Mouse (Mus musculus) liver, embryonic 14.5 days (tissue): ENCODE data around the gene Slc4a7. TPM values are rescaled to one million over a fixed set of nuclear protein-coding genes. Genes with fewer than 3 reads are reported as not detected.

Experiments
- ATAC-seq: fragments of 200-750 bp; cut with Nextera tagmentation; 2 replicates; pipeline ENCODE4 v1.8.0; 2017; ENCODE audit warnings: moderate number of reproducible peaks, mild to moderate bottlenecking, moderate library complexity; ENCODE audit not compliant: insufficient read depth
- DNase-seq, 3 experiments: peaks; one replicate each; pipeline ENCODE4 v3.0.0-alpha.2; 2012 to 2013; ENCODE audit warnings: low read depth in 3 of 3, low spot score in 3 of 3
- H3K27ac ChIP-seq: fragments of 300-500 bp; sonication (generic); 2 replicates; pipeline ENCODE4 v1.5.1; 2014; ENCODE audit warnings: moderate library complexity, mild to moderate bottlenecking, control low read depth, inconsistent platforms
- H3K27me3 ChIP-seq: fragments of 300-500 bp; sonication (generic); 2 replicates; pipeline ENCODE4 v1.6.1; 2014; ENCODE audit warnings: mild to moderate bottlenecking, low read length, moderate library complexity; ENCODE audit not compliant: control insufficient read depth, insufficient read depth
- H3K36me3 ChIP-seq: fragments of 300-500 bp; sonication (generic); replicated peaks from 2 replicates; pipeline ENCODE4 v1.6.1; 2014; ENCODE audit warnings: low read depth; ENCODE audit not compliant: control insufficient read depth, insufficient read depth
- H3K4me1 ChIP-seq, 2 experiments: fragments of 200-500 bp in 1 of 2; fragments of 300-500 bp in 1 of 2; sonication (generic) in 1 of 2; replicated peaks; 2 replicates each; pipeline ENCODE4 v1.6.1; 2012 to 2014; ENCODE audit warnings: antibody characterized with exemption in 1 of 2, inconsistent platforms in 1 of 2, low read length in 1 of 2; ENCODE audit not compliant: control insufficient read depth in 2 of 2, insufficient read depth in 2 of 2
- H3K4me2 ChIP-seq: fragments of 300-500 bp; sonication (generic); 2 replicates; pipeline ENCODE4 v1.6.1; 2014; ENCODE audit warnings: low read depth, mild to moderate bottlenecking, control low read depth, moderate library complexity
- H3K4me3 ChIP-seq, 2 experiments: fragments of 200-500 bp in 1 of 2; fragments of 300-500 bp in 1 of 2; sonication (generic) in 1 of 2; 2 replicates each; pipeline ENCODE4 v1.5.1; 2012 to 2014; ENCODE audit warnings: low read depth in 2 of 2, low read length in 2 of 2, mild to moderate bottlenecking in 2 of 2, control low read depth in 1 of 2, inconsistent platforms in 1 of 2, moderate library complexity in 1 of 2; ENCODE audit not compliant: insufficient read depth in 1 of 2
- H3K9ac ChIP-seq: fragments of 300-500 bp; sonication (generic); replicated peaks from 2 replicates; pipeline ENCODE4 v1.6.1; 2014; ENCODE audit warnings: mild to moderate bottlenecking, control low read depth, moderate library complexity
- H3K9me3 ChIP-seq: fragments of 300-500 bp; sonication (generic); 2 replicates; pipeline ENCODE4 v1.6.1; 2016; ENCODE audit warnings: low read length, mixed read lengths; ENCODE audit not compliant: control insufficient read depth
- CTCF ChIP-seq: IDR thresholded peaks from 2 replicates; pipeline ENCODE4 v1.5.1; 2016; ENCODE audit warnings: antibody characterized with exemption, low read depth, control low read depth
- EP300 ChIP-seq: IDR thresholded peaks from 2 replicates; pipeline ENCODE4 v1.6.1; 2016; ENCODE audit warnings: antibody characterized with exemption, low read depth
- WGBS: fragments of 180-500 bp; shearing (Covaris S2); extraction: QIAGEN DNeasy Blood & Tissue Kit; methylation state at CpG from one replicate; pipeline ENCODE4 v1.1.7; 2014; ENCODE audit not compliant: insufficient replicate concordance; 5-methylcytosine and 5-hydroxymethylcytosine counted together
- polyA plus RNA-seq, 2 experiments: library from polyadenylated mRNA; depleted of rRNA in 1 of 2; stranded (reverse) in 1 of 2; unstranded in 1 of 2; fragments of >200 nt; fragmentation: Nextera tagmentation in 1 of 2; extraction: Ambion mirVana in 1 of 2; gene quantifications; 2 replicates each; pipeline versions ENCODE4 v1.2.1 to v1.2.3; 2012 to 2014

Slc4a7 gene
- polyA plus RNA-seq, 2 experiments = 1.6 to 1.7 TPM

- no peak overlapping the region for H3K4me2 ChIP-seq
- no peak overlapping the region for H3K9ac ChIP-seq
- H3K36me3 ChIP-seq = no peaks in the 10 kb centered on the region
- no peaks in the 10 kb centered on the region for H3K27me3 ChIP-seq
- H3K27ac ChIP-seq = no peak overlapping the region
- ATAC-seq (no peak), DNase-seq (no peak)
- 0 out of 4 replicates have a peak, but pooled peaks cover 0 to 2% of the 10 kb centered on the region in 2 experiments for H3K4me1 ChIP-seq
- TF ChIP-seq CTCF (no peak), EP300 (no peak)
- no peaks in the 10 kb centered on the region for H3K9me3 ChIP-seq
- WGBS = 70% methylated on average over 2 of the region's 2 CpGs
- H3K4me3 ChIP-seq = no peak overlapping the region
These were observed 13.7 kb downstream of the Slc4a7 start for GRCm38 (mm10) chr14:14715794-14716193.

DNA sequence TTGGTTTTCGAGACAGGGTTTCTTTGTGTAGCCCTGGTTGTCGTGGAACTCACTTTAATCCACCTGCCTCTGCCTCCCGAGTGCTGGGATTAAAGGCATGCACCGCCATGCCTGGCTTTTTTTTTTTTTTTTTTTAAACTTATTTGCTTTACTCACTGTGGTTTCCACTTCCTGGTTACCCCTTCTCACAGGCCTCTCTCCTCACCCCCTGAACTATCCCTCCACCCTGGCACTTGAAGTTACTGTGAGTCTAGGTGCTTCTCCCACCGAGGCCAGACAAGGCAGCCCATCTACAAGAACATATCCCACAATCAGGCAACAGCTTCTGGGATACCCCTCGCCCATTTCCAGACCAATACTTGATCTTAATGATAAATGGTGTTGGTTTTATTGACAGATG is 14.8 kb downstream of the Slc4a7 start:
- Histone ChIP-seq H3K27me3 (no peaks in the 10 kb centered on the region), H3K36me3 (no peaks in the 10 kb centered on the region), H3K9ac (no peak overlapping the region), H3K4me2 (no peak overlapping the region), H3K27ac (no peak overlapping the region), H3K4me3 (no peak overlapping the region), H3K9me3 (no peaks in the 10 kb centered on the region), H3K4me1 (0 out of 4 replicates have a peak, but pooled peaks cover 0 to 2% of the 10 kb centered on the region in 2 experiments)
- ATAC-seq (no peak), DNase-seq (no peak)
- 32% methylated on average over 6 of the region's 6 CpGs for WGBS
- TF ChIP-seq EP300 (no peak), CTCF (no peak)

DNA sequence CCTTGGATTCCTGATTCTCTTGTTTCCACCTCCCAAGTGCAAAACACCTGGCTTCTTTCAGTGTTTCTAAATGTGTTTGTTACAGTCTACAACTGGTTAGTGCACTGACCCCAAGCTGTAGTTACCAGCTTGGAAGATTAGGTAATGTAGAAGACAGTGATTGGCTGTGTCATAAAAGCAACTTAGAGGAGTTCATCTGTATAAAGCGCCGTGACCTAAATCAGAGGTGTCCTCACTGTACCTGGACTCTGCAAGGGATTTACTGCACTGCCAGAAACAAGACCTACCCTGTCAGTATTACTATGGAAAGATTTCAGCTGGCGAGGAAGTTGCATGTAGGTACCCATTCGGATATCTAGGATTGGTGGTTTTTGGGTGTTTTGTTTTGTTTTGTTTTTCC is 16.5 kb downstream of the Slc4a7 start:
- DNase-seq = no peak

GRCm38 (mm10) chr14:14781169-14781568 is 79.1 kb downstream of the Slc4a7 start:
- Histone ChIP-seq H3K27me3 (no peaks in the 10 kb centered on the region), H3K9ac (no peak overlapping the region), H3K4me2 (no peak overlapping the region), H3K27ac (no peak overlapping the region), H3K36me3 (0 out of 2 replicates have a peak, but pooled peaks cover under 1% of the 10 kb centered on the region), H3K4me1 (no peaks in the 10 kb centered on the region), H3K9me3 (no peaks in the 10 kb centered on the region), H3K4me3 (no peak overlapping the region)
- ATAC-seq (no peak), DNase-seq (no peak)
- no peak for TF ChIP-seq EP300
- TF ChIP-seq CTCF = no peak
- 50% methylated on average over 2 of the region's 2 CpGs for WGBS

More for the DNA sequence above, 16.5 kb downstream of the Slc4a7 start:
- H3K9me3 ChIP-seq = no peaks in the 10 kb centered on the region
- no peak overlapping the region for H3K9ac ChIP-seq
- TF ChIP-seq EP300 (no peak), CTCF (no peak)
- H3K27me3 ChIP-seq = no peaks in the 10 kb centered on the region
- no peaks in the 10 kb centered on the region for H3K36me3 ChIP-seq
- ATAC-seq = no peak
- H3K4me2 ChIP-seq = no peak overlapping the region
- 77% methylated on average over 4 of the region's 4 CpGs for WGBS
- no peak overlapping the region for H3K27ac ChIP-seq
- 0 out of 4 replicates have a peak, but pooled peaks cover 0 to 2% of the 10 kb centered on the region in 2 experiments for H3K4me1 ChIP-seq
- no peak overlapping the region for H3K4me3 ChIP-seq

DNA sequence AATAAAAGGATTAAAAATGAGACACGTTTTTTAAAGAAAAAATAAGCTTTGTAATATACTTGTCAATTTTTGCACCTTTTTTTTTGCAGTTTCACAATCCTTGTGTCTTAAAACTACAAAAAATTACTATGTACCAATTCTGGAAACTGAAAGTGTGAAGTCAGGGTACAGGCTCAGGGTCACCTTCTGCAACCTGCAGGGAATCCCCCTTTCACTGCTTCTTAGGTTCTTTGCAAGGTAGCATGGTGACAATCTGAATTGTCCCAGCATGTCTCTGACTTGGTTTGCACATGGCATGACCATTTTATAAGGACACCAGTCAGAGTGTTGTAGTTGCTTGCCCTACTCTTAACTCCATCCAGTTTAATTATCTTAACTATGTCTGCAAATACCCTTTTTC is 82.1 kb downstream of the Slc4a7 start:
- ATAC-seq = no peak
- H3K4me3 ChIP-seq = no peak overlapping the region
- H3K36me3 ChIP-seq = peaks cover 9% of the 10 kb centered on the region
- no peak overlapping the region for H3K4me2 ChIP-seq
- H3K9me3 ChIP-seq = no peaks in the 10 kb centered on the region
- no peak overlapping the region for H3K9ac ChIP-seq
- no peak for DNase-seq
- no peaks in the 10 kb centered on the region for H3K4me1 ChIP-seq
- TF ChIP-seq CTCF (no peak), EP300 (no peak)
- no peak overlapping the region for H3K27ac ChIP-seq
- WGBS = 43% methylated on average over 1 of the region's 1 CpGs
- H3K27me3 ChIP-seq = no peaks in the 10 kb centered on the region

DNA sequence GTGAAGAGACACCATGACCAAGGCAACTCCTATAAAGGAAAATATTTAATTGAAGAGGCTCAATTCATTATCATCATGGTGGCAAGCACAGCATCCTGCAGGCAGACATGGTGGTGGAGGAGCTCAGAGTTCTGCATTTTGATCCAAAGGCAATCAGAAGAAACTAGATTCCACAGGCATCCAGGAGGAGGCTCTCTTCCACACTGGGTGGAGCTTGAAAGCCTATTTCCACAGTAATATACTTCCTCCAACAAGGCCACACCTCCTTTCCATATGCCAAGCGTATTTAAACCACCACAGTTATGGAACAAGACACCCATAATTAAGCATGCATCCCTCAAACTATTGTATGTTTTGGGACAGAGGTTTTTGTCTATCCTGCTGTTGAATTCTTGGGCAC is 84.9 kb downstream of the Slc4a7 start:
- H3K27me3 ChIP-seq = no peaks in the 10 kb centered on the region
- TF ChIP-seq EP300 = no peak
- TF ChIP-seq CTCF = no peak
- DNase-seq (no peak), ATAC-seq (no peak)
- no peak overlapping the region for H3K9ac ChIP-seq
- H3K4me2 ChIP-seq = no peak overlapping the region
- 83% methylated on average over 1 of the region's 1 CpGs for WGBS
- no peaks in the 10 kb centered on the region for H3K9me3 ChIP-seq
- H3K27ac ChIP-seq = no peak overlapping the region
- H3K36me3 ChIP-seq = peaks cover 9% of the 10 kb centered on the region
- no peak overlapping the region for H3K4me3 ChIP-seq
- no peaks in the 10 kb centered on the region for H3K4me1 ChIP-seq
